Mouse (Mus musculus) stomach, embryonic 16.5 days (tissue): ENCODE measurements around the gene Sorcs2. TPM values are rescaled to one million over a fixed set of nuclear protein-coding genes. Genes with fewer than 3 reads are reported as not detected.

Source experiments
- ATAC-seq: fragments of 200-750 bp; cut with Nextera tagmentation; 2 replicates; pipeline ENCODE4 v1.8.0; 2017; ENCODE audit warnings: moderate number of reproducible peaks, moderate TSS enrichment; ENCODE audit not compliant: insufficient read depth, low FRiP score
- H3K27ac ChIP-seq: fragments of 300-500 bp; sonication (generic); 2 replicates; pipeline ENCODE4 v1.5.1; 2014; ENCODE audit warnings: low read length
- H3K27me3 ChIP-seq: fragments of 300-500 bp; sonication (generic); 2 replicates; pipeline ENCODE4 v1.6.1; 2014; ENCODE audit warnings: low read length, control low read depth, mixed read lengths; ENCODE audit not compliant: control insufficient read depth, insufficient read depth
- H3K36me3 ChIP-seq: fragments of 300-500 bp; sonication (generic); 2 replicates; pipeline ENCODE4 v1.6.1; 2014; ENCODE audit warnings: low read length; ENCODE audit not compliant: control insufficient read depth, insufficient read depth
- H3K4me1 ChIP-seq: fragments of 300-500 bp; sonication (generic); 2 replicates; pipeline ENCODE4 v1.6.1; 2014; ENCODE audit warnings: low read length, control low read depth, mixed read lengths; ENCODE audit not compliant: control insufficient read depth, insufficient read depth
- H3K4me2 ChIP-seq: fragments of 300-500 bp; sonication (generic); 2 replicates; pipeline ENCODE4 v1.6.1; 2014; ENCODE audit warnings: low read depth, low read length, mixed read lengths
- H3K4me3 ChIP-seq: fragments of 300-500 bp; sonication (generic); replicated peaks from 2 replicates; pipeline ENCODE4 v1.5.1; 2014; ENCODE audit warnings: mild to moderate bottlenecking, low read length
- H3K9ac ChIP-seq: fragments of 300-500 bp; sonication (generic); 2 replicates; pipeline ENCODE4 v1.6.1; 2014; ENCODE audit warnings: low read length
- H3K9me3 ChIP-seq: fragments of 300-500 bp; sonication (generic); replicated peaks from 2 replicates; pipeline ENCODE4 v1.6.1; 2016; ENCODE audit warnings: low read length, control low read depth; ENCODE audit not compliant: control insufficient read depth
- WGBS: fragments of 180-500 bp; shearing (Covaris S2); extraction: QIAGEN DNeasy Blood & Tissue Kit; methylation state at CpG from one replicate; pipeline ENCODE4 v1.1.7; 2014; 5-methylcytosine and 5-hydroxymethylcytosine counted together
- polyA plus RNA-seq: library from polyadenylated mRNA; unstranded; fragments of >200 nt; fragmentation: Nextera tagmentation; extraction: Ambion mirVana; gene quantifications from 2 replicates; pipeline ENCODE4 v1.2.1, GENCODE M21; 2015

Gene Sorcs2
- polyA plus RNA-seq, 1 experiment from 2014 or later, result 11.8 TPM

GRCm38 (mm10) chr5:36075172-36076074 lies 322.5 kb downstream of the Sorcs2 start:
- no peak overlapping the region for H3K4me3 ChIP-seq
- H3K27me3 ChIP-seq, result no peaks in the 10 kb centered on the region
- no peaks in the 10 kb centered on the region for H3K9me3 ChIP-seq
- no peak overlapping the region for H3K27ac ChIP-seq
- no peaks in the 10 kb centered on the region for H3K4me1 ChIP-seq
- no peak for ATAC-seq
- 88% methylated on average over 5 of the region's 5 CpGs for WGBS
- H3K36me3 ChIP-seq, result no peaks in the 10 kb centered on the region
- no peak overlapping the region for H3K4me2 ChIP-seq
- H3K9ac ChIP-seq, result no peak overlapping the region

GRCm38 (mm10) chr5:36069503-36070360 lies 328.2 kb downstream of the Sorcs2 start:
- no peak overlapping the region for H3K27ac ChIP-seq
- H3K4me2 ChIP-seq, result no peak overlapping the region
- H3K27me3 ChIP-seq, result no peaks in the 10 kb centered on the region
- no peak for ATAC-seq
- H3K4me3 ChIP-seq, result no peak overlapping the region
- H3K9ac ChIP-seq, result no peak overlapping the region
- H3K4me1 ChIP-seq, result no peaks in the 10 kb centered on the region
- WGBS, result 61% methylated on average over 6 of the region's 6 CpGs
- no peaks in the 10 kb centered on the region for H3K36me3 ChIP-seq
- no peaks in the 10 kb centered on the region for H3K9me3 ChIP-seq

- no peaks in the 10 kb centered on the region for H3K27me3 ChIP-seq
- WGBS, result 80% methylated on average over 8 of the region's 8 CpGs
- no peak overlapping the region for H3K4me3 ChIP-seq
- no peak overlapping the region for H3K4me2 ChIP-seq
- no peaks in the 10 kb centered on the region for H3K36me3 ChIP-seq
- no peak overlapping the region for H3K9ac ChIP-seq
- H3K9me3 ChIP-seq, result no peaks in the 10 kb centered on the region
- H3K27ac ChIP-seq, result no peak overlapping the region
- ATAC-seq, result no peak
- no peaks in the 10 kb centered on the region for H3K4me1 ChIP-seq
These were observed 330.2 kb downstream of the Sorcs2 start for GRCm38 (mm10) chr5:36067651-36068181.

GRCm38 (mm10) chr5:36057804-36058322 lies 340.1 kb downstream of the Sorcs2 start:
- H3K9me3 ChIP-seq, result no peaks in the 10 kb centered on the region
- 63% methylated on average over 14 of the region's 14 CpGs for WGBS
- no peak for ATAC-seq

GRCm38 (mm10) chr5:36056921-36057320 lies 341.0 kb downstream of the Sorcs2 start:
- no peaks in the 10 kb centered on the region for H3K36me3 ChIP-seq
- ATAC-seq, result no peak
- no peak overlapping the region for H3K9ac ChIP-seq
- 97% methylated on average over 2 of the region's 2 CpGs for WGBS
- H3K27ac ChIP-seq, result no peak overlapping the region
- no peak overlapping the region for H3K4me2 ChIP-seq
- H3K4me1 ChIP-seq, result no peaks in the 10 kb centered on the region
- H3K9me3 ChIP-seq, result no peaks in the 10 kb centered on the region
- no peaks in the 10 kb centered on the region for H3K27me3 ChIP-seq
- no peak overlapping the region for H3K4me3 ChIP-seq

More at GRCm38 (mm10) chr5:36057804-36058322, 340.1 kb downstream of the Sorcs2 start:
- Histone ChIP-seq H3K9ac (no peak overlapping the region), H3K27me3 (no peaks in the 10 kb centered on the region), H3K36me3 (no peaks in the 10 kb centered on the region), H3K4me1 (no peaks in the 10 kb centered on the region), H3K27ac (no peak overlapping the region), H3K4me3 (no peak overlapping the region), H3K4me2 (no peak overlapping the region)

GRCm38 (mm10) chr5:36055876-36056275 lies 342.1 kb downstream of the Sorcs2 start:
- Histone ChIP-seq H3K4me2 (no peak overlapping the region), H3K4me1 (no peaks in the 10 kb centered on the region), H3K36me3 (no peaks in the 10 kb centered on the region), H3K27ac (no peak overlapping the region), H3K27me3 (no peaks in the 10 kb centered on the region), H3K4me3 (no peak overlapping the region), H3K9me3 (no peaks in the 10 kb centered on the region), H3K9ac (no peak overlapping the region)
- WGBS, result 85% methylated on average over 14 of the region's 14 CpGs
- ATAC-seq, result no peak

GRCm38 (mm10) chr5:36054498-36054897 lies 343.4 kb downstream of the Sorcs2 start:
- H3K4me1 ChIP-seq, result no peaks in the 10 kb centered on the region
- 51% methylated on average over 3 of the region's 3 CpGs for WGBS
- no peaks in the 10 kb centered on the region for H3K27me3 ChIP-seq
- no peaks in the 10 kb centered on the region for H3K36me3 ChIP-seq
- no peak overlapping the region for H3K27ac ChIP-seq
- H3K9ac ChIP-seq, result no peak overlapping the region
- no peak overlapping the region for H3K4me3 ChIP-seq
- no peaks in the 10 kb centered on the region for H3K9me3 ChIP-seq
- no peak; the same call in 1 of the 2 replicates for ATAC-seq
- H3K4me2 ChIP-seq, result no peak overlapping the region

GRCm38 (mm10) chr5:36043154-36043553 lies 354.8 kb downstream of the Sorcs2 start:
- no peaks in the 10 kb centered on the region for H3K9me3 ChIP-seq
- H3K9ac ChIP-seq, result no peak overlapping the region
- no peaks in the 10 kb centered on the region for H3K36me3 ChIP-seq
- 98% methylated on average over 2 of the region's 2 CpGs for WGBS
- H3K4me1 ChIP-seq, result peaks cover 12% of the 10 kb centered on the region
- H3K4me3 ChIP-seq, result no peak overlapping the region
- no peak overlapping the region for H3K27ac ChIP-seq
- H3K27me3 ChIP-seq, result no peaks in the 10 kb centered on the region
- no peak overlapping the region for H3K4me2 ChIP-seq
- ATAC-seq, result no peak
